Mouse (Mus musculus) adrenal gland, adult 2 months (tissue): Measurements from ENCODE around the gene Gm10778. TPM values are rescaled to one million over a fixed set of nuclear protein-coding genes. Genes with fewer than 3 reads are reported as not detected.

Experiments used
- DNase-seq: peaks from one replicate; pipeline ENCODE4 v3.0.0; 2021
- long read RNA-seq: library from polyadenylated mRNA; stranded (forward); transcript quantifications from one replicate; pipeline ENCODE4 v2.0.0, GENCODE M21; 2021
- polyA plus RNA-seq: library from polyadenylated mRNA; depleted of rRNA; stranded (reverse); fragments of >200 nt; gene quantifications from 2 replicates; pipeline ENCODE4 v1.2.3, GENCODE M21; 2012; rRNA removed
- total RNA-seq, 2 experiments: library from RNA; stranded (reverse); gene quantifications; 2 replicates each; pipeline ENCODE4 v1.2.3; 2021

Gene Gm10778
- 1 to 10 TPM; 2.1 to 3.1 TPM for total RNA-seq
- polyA plus RNA-seq, result 0.09 and 0.11 TPM in 2 replicates
- long read RNA-seq, result 0 reads

- peak; percentile 89 for DNase-seq
Measured at GRCm38 (mm10) chr10:81648803-81649775, at the start of gene Gm10778. Gene Gm10778 (plus strand): TSS chr10:81649059.

- DNase-seq, result no peak
Measured at GRCm38 (mm10) chr10:81599630-81600029, 49.2 kb upstream of the Gm10778 start.

DNA sequence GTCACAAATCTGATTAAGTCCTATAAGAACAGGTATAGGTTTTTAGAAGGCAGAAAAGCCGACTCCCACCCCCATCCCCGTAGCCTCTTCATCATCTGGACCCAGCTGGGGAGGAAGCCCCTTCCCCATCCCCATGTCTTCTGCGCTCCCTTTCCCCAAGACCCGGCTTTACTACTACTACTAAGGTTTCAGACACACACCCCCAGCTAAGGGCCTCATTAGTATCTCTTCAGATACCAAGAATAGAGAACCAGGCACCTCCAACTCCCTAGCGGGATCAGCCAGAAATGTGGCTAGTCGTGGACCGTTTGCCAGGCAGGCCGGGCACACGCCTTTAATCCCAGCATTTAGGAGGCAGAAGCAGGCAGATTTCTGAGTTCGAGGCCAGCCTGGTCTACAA is 48.8 kb upstream of the Gm10778 start:
- no peak for DNase-seq

DNA sequence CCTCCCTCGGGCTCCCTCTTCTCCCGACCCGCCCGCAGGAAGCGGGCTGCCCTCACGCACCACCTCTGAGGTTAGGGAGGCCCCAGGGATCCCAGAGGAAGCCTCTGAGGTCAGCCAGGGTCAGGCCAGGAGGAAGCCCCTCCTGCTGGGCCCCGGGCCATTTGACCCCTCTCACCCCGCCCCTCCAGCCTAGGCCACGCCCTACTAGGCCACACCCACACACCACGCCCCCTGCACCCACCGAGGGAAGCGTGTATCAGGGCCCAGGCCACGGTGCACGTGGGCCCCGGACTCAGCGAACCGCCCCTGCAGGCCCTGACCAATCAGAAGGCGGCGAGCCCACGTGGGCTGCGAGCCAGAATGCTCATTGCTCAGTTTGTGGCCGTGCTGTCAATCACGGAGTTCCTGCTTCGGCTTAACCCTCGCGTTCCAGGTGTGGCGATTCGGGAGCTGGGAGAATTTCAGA is 48.1 kb upstream of the Gm10778 start, which contains the start of gene Tle6:
TSS of gene Tle6 (minus strand) at position 336 of the 466 bp plus-strand sequence.
- DNase-seq, result peak; percentile 97

DNA sequence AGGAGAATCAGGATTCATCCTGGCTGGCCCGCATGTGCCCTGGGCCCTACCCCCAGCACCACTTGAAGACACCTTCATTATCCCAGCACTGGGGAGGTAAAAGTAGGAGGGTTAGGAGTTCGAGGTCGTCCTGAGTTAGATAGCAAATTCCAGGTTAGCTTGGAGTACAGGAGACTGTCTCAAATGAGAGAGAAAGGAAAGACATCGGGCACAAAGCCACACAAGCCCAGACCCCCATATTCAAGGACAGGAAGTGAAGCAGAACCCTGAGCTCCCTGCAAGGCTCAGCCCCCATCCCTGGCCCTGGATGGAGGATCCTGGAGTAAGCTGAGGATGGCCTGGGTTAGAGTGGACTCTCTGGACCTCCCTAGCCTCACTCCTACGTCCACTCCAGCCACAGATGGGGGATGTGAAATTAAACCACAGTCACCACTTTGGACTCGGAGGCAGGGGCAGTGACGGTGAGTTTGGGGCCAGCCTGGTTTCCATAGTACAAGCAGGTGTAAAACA is 47.4 kb upstream of the Gm10778 start:
- DNase-seq, result no peak

- DNase-seq, result peak; percentile 48
Measured at GRCm38 (mm10) chr10:81602741-81603151, 46.1 kb upstream of the Gm10778 start.

DNA sequence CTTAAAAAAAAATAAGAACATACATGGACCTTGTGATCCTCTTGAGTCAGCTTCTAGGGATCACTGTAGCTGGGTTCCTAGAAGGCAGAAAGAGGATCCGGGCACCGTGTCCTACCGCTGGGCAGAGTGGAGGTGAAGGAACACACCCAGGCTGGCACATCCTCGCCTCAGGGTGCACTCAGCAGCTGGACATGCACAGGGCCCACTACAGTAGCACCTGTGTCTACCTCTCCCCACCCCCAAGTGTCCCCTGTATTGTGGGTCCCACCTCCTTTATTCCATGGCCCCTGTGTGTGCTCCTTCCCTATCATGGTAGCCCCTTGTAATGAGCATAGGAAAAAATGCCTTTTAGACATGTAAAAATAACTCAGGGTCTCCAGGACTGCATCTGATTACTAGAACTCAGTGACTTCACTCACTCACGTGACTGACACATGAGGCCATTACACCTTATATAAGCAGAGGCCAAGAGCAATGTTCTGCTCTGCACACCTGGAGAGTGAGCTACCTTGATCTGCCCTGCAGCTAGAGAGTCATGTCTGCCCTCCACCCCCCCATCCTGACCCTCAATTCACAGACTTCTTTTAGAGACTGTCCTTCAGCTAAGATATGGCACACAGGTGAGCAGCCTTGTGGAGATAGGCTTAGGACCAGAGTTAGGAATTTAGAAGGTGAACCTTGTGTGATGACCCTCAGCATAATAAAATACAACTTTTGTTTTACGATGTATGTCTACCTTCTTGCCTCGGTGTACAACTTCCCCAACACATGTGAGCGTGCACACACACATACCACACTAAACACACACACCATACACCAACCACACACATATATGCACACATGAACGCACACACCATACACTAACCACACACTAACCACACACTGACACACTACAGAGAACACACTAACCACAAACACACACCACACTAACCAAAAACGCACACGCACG is 44.6 kb upstream of the Gm10778 start:
- no peak for DNase-seq

GRCm38 (mm10) chr10:81604968-81605665 is 43.7 kb upstream of the Gm10778 start:
- DNase-seq, result peak; percentile 84

DNA sequence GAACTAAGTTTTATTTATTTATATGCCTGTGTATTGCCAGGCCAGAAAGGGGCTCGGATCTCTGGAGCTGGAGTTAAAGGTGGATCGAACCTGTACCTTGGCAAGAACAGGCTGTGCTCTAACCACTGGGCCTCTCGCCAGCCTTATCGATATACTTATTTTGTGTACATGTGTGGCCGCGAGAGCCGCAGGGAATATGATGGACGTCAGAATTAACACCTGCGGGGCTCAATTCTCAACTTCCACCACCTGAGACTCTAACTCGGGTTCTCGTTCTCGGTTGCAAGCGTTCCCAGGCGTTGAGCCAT is 43.2 kb upstream of the Gm10778 start:
- DNase-seq, result no peak

- peak; percentile 97 for DNase-seq
Measured at GRCm38 (mm10) chr10:81605974-81606751, 42.7 kb upstream of the Gm10778 start, which contains the start of gene BC025920. Gene BC025920 (plus strand): TSS chr10:81606270.

GRCm38 (mm10) chr10:81608308-81608707 is 40.6 kb upstream of the Gm10778 start:
- no peak for DNase-seq

- peak; percentile 82 for DNase-seq
Measured at GRCm38 (mm10) chr10:81612779-81613178, 36.1 kb upstream of the Gm10778 start.

DNA sequence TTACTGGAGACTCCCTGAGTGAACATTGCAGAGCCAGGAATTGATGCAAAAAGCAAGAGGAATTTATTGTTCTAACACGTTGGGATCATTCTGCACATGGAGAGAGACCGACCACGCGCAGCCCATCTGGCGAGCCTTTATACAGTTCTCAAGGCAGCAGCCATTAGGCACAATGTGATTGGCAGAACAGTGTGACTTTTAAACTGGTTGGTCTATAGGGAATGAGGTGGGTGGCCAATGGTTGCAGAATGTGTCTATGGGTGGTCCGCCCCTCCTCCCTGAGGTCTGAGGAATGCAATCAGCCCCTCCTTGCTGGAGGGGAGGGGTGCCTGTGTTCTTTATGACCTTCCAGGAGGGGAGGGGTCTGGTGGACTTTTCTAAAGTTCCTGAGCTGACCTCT is 33.4 kb upstream of the Gm10778 start:
- no peak for DNase-seq

DNA sequence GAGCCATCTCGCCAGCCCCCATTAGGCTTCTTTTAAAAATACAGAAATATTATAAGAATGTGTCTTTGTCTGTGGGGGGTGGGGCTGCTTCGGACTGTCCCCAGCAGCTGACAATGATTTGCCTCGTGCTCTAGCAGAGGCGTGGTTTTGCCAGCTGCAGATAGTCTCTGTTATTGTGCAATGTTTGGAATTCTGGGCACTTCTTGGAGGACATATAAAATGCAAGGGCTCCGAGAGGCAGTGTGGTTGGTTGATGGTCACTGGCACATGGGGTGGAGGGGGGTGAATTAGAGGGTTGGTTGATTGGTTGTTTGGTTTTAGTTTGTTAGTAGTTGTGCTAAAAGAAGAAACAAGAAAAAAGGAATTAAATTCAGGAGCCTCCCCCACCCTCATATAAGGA is 28.9 kb upstream of the Gm10778 start:
- DNase-seq, result no peak

- no peak for DNase-seq
Measured at GRCm38 (mm10) chr10:81620786-81621185, 28.1 kb upstream of the Gm10778 start.

- no peak for DNase-seq
Measured at GRCm38 (mm10) chr10:81623441-81623840, 25.4 kb upstream of the Gm10778 start.

DNA sequence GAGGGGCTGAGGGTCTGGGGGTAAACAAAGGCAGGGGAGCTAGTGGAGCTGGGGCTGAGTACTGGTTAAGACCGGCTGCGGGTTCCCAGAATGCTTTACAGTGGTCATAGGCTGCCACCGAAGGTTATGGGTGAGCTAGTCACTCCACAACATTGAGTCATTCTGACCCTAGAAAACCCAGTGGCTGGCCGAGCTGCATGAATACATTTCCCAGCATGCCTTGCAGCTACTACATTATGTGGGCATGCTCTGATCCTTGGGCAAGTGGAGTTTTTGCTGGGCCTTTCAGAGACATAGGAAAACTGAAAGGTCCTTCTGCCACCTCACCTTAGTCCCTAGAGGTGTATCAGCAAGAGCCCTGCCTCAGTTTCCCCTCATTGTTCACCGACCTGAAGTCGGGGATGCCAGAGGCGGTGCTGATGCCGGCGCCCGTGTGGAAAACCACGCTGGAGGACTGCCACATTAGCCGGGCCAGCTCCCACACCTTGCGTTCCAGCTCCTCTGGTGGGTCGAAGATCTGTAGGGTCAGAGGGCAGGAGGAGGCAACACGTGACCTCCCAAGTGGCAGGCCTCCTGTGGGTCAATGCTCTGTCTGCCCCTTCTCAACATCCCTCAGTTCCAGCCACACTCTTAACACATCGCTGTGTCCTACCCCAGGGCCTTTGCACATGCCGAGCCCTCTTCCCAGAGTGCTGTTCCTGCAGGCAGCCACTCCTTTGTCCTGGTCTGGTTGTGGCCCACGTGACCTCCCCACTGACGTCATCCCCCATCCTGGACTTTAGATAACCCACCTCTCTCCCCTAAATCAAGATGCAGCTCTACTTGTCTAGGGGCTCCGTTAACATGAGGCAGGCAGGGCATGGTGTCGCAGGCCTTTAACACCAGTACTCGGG is 22.5 kb upstream of the Gm10778 start:
- DNase-seq, result peak; percentile 57

DNA sequence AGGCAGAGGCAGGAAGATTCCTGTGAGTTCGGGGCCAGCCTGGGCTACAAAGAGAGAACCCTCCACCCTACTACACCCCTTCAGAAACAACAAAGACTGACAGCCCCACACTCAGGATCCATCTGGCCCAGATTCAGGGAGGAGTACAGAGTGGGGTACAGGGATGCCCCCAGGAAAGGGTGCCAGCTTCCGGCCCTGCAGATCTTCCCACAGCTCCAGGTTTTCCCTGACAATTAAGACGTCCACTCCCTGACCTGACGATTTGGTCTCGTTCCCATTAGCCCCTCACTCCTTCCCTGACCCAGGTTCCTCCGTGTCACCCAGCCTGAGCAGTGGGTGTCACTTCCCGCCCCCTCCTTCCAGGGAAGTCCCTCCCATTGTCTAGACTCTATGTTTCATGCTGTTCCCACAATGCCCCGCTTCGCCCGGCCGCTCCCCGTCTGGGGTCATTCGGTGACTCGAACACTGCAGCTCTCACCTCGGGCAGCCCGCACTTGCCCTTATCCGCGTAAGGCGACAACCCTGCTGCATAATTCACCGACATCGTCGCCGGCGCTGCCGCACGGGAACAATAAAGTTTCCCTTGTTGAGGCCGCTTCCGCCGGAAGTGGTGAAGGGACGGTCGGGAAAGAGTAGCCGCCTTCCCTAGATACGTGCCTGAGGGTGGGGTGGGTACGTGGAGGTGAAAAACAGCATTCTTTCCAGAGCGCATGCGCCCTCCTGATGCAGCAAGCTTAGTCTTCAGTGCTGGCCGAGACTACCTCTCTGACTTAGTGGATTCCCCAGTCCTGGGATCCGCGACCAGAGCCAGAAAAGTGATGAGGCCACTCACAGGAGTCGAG is 21.6 kb upstream of the Gm10778 start, which contains the start of gene Sirt6:
TSS of gene Sirt6 (minus strand) at position 804 of the 842 bp plus-strand sequence.
- peak; percentile 94 for DNase-seq
